Mouse (Mus musculus) olfactory bulb, adult 2 months (tissue): ENCODE measurements around the gene Gm13889. TPM values are rescaled to one million over a fixed set of nuclear protein-coding genes. Genes with fewer than 3 reads are reported as not detected.
A peak's percentile ranks its signal among the peaks of the same experiment; 100 is the strongest.

Experiments used
- H3K27ac ChIP-seq: fragments of 200-500 bp; 2 replicates; pipeline ENCODE4 v1.5.1; 2012; ENCODE audit warnings: low read depth, low read length; ENCODE audit not compliant: insufficient read depth
- H3K4me1 ChIP-seq: fragments of 200-500 bp; 2 replicates; pipeline ENCODE4 v1.6.1; 2012; ENCODE audit warnings: low read length; ENCODE audit not compliant: control insufficient read depth, insufficient read depth
- H3K4me3 ChIP-seq: fragments of 200-500 bp; 2 replicates; pipeline ENCODE4 v1.5.1; 2012; ENCODE audit warnings: mild to moderate bottlenecking, low read depth, low read length, moderate library complexity; ENCODE audit not compliant: insufficient read depth
- CTCF ChIP-seq: fragments of 200-500 bp; IDR thresholded peaks from 2 replicates; pipeline ENCODE4 v1.5.1; 2012; ENCODE audit warnings: low read depth, mild to moderate bottlenecking, low read length, moderate library complexity; ENCODE audit not compliant: insufficient read depth
- POLR2A ChIP-seq: fragments of 200-500 bp; IDR thresholded peaks from 2 replicates; pipeline ENCODE4 v1.6.1; 2012; ENCODE audit warnings: mild to moderate bottlenecking, low read depth, low read length, moderate library complexity; ENCODE audit not compliant: insufficient read depth
- WGBS: fragments of 180-500 bp; shearing (Covaris S2); methylation state at CpG from one replicate; pipeline ENCODE4 v1.1.7; 2018; 5-methylcytosine and 5-hydroxymethylcytosine counted together
- polyA plus RNA-seq: library from polyadenylated mRNA; stranded (reverse); fragments of >200 nt; gene quantifications from 2 replicates; pipeline ENCODE4 v1.2.4, GENCODE M21; 2012; ENCODE audit warnings: low replicate concordance; ENCODE audit not compliant: missing spikeins, insufficient read depth, insufficient read length

The Gm13889 gene
- polyA plus RNA-seq, 1 experiment, result not detected

GRCm38 (mm10) chr2:93961716-93962115, 4.7 kb upstream of the Gm13889 start:
- Histone ChIP-seq H3K27ac (no peak overlapping the region), H3K4me3 (no peak overlapping the region), H3K4me1 (peaks cover 53% of the 10 kb centered on the region)
- no peak for TF ChIP-seq CTCF
- TF ChIP-seq POLR2A, result no peak
- 77% methylated on average over 8 of the region's 8 CpGs for WGBS

GRCm38 (mm10) chr2:93959346-93959745, 2.3 kb upstream of the Gm13889 start:
- 92% methylated on average over 8 of the region's 8 CpGs for WGBS
- Histone ChIP-seq H3K4me1 (peaks cover 36% of the 10 kb centered on the region), H3K4me3 (no peak overlapping the region), H3K27ac (no peak overlapping the region)
- no peak for TF ChIP-seq POLR2A
- TF ChIP-seq CTCF, result no peak

- Histone ChIP-seq H3K27ac (peak overlapping the region; percentile 81), H3K4me3 (no peak overlapping the region), H3K4me1 (peaks cover 33% of the 10 kb centered on the region)
- no peak for TF ChIP-seq CTCF
- no peak for TF ChIP-seq POLR2A
- 25% methylated on average over 3 of the region's 3 CpGs for WGBS
Measured at GRCm38 (mm10) chr2:93958216-93958615, 1.2 kb upstream of the Gm13889 start.

DNA sequence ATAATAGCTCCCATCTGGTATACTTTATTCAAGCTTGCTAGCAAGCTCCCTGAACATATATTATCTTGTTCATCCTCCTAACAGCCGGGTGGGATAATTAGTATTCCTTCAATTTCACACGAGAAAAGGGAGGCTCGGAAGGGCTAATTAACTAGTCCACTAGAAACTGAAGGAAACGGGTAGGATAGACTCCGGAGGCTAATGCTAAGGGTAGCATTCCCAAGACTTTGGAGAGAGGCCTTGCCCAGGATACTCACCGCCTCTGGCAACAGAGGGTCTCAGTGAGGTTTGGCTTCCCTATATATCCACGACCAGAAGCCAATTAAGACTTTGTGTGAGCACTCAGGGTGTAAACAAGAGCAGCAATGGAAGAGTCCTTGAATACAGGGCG, 779 bp upstream of the Gm13889 start:
- TF ChIP-seq CTCF (no peak), POLR2A (no peak)
- Histone ChIP-seq H3K27ac (peak overlapping the region; percentile 81), H3K4me1 (peaks cover 33% of the 10 kb centered on the region), H3K4me3 (no peak overlapping the region)
- 27% methylated on average over 8 of the region's 8 CpGs for WGBS

GRCm38 (mm10) chr2:93956331-93956801, 635 bp downstream of the Gm13889 start:
- peak overlapping the region; percentile 75 for H3K4me3 ChIP-seq
- WGBS, result under 1% methylated on average over 44 of the region's 44 CpGs
- H3K27ac ChIP-seq, result peak overlapping the region; percentile 99
- no peak for TF ChIP-seq CTCF
- 0 out of 2 replicates have a peak, but pooled peaks have one; percentile 14 for TF ChIP-seq POLR2A
- peaks cover 24% of the 10 kb centered on the region for H3K4me1 ChIP-seq

- H3K4me3 ChIP-seq, result peak overlapping the region; percentile 75
- no peak for TF ChIP-seq POLR2A
- TF ChIP-seq CTCF, result no peak
- H3K4me1 ChIP-seq, result peaks cover 24% of the 10 kb centered on the region
- WGBS, result under 1% methylated on average over 31 of the region's 31 CpGs
- H3K27ac ChIP-seq, result peak overlapping the region; percentile 99
Measured at GRCm38 (mm10) chr2:93955886-93956285, 1.1 kb downstream of the Gm13889 start.

- Histone ChIP-seq H3K4me3 (peak overlapping the region; percentile 75), H3K27ac (peak overlapping the region; percentile 99), H3K4me1 (peaks cover 20% of the 10 kb centered on the region)
- under 1% methylated on average over 32 of the region's 32 CpGs for WGBS
- TF ChIP-seq CTCF (0 out of 2 replicates have a peak, but pooled peaks have one; percentile 8), POLR2A (0 out of 2 replicates have a peak, but pooled peaks have one; percentile 7)
Measured at GRCm38 (mm10) chr2:93954781-93955578, 2.0 kb downstream of the Gm13889 start.

GRCm38 (mm10) chr2:93953726-93954125, 3.3 kb downstream of the Gm13889 start:
- Histone ChIP-seq H3K4me1 (peaks cover 17% of the 10 kb centered on the region), H3K27ac (peak overlapping the region; percentile 99; the same call in 1 of the 2 replicates), H3K4me3 (peak overlapping the region; percentile 75)
- whole genome bisulfite sequencing, result 26% methylated on average over 9 of the region's 9 CpGs
- TF ChIP-seq CTCF (no peak), POLR2A (no peak)

DNA sequence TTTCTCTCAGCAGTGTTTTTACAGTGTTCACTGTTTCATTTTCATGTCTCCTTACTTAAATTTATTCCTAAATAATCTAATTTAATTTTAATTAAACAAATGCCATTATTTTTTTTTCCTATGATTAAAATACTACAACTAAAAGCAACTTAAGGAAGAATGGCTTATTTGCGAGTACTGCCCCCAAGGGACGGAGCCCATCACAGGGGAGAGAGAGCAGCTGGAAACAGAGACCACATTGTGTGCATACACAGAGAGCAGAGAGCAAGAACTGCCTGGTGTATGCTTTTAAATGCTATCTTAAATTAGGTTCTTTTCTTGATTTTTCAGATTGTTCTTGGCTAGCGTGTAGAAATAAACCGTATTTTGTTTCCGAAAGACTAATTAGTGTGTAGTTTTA, 10.0 kb downstream of the Gm13889 start:
- H3K4me3 ChIP-seq, result no peak overlapping the region
- H3K4me1 ChIP-seq, result no peaks in the 10 kb centered on the region
- 26% methylated on average over 5 of the region's 5 CpGs for WGBS

GRCm38 (mm10) chr2:93944855-93945254, 12.1 kb downstream of the Gm13889 start:
- H3K27ac ChIP-seq, result no peak overlapping the region
- peaks cover 7% of the 10 kb centered on the region for H3K4me1 ChIP-seq
- H3K4me3 ChIP-seq, result no peak overlapping the region
- WGBS, result 91% methylated on average over 4 of the region's 4 CpGs
- TF ChIP-seq CTCF (no peak), POLR2A (no peak)

More for the DNA sequence above, 10.0 kb downstream of the Gm13889 start:
- no peak overlapping the region for H3K27ac ChIP-seq
- no peak for TF ChIP-seq POLR2A
- TF ChIP-seq CTCF, result no peak
